19 mouse cellular contexts compared by ENCODE assay signal in the genomic region with DNA sequence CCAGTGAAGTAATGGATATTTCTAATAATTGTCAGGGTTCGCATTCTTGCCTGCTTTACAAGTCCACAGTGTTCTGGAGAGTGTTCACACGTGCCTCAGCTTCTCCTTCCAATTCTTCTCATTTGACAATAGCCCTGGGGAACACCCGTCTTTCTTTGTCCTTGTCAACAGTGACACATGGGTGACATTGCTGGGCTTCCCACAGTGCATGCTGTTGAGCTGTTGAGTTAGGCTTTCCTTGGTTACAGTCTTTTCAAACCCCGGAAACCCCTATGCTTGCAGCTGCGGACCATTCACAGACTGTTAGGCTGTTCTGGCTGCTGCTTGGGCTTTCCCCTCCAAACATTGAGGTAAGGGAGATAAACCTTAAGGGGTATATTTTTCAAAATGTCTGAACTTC.
DNase-seq lines count a peak whose midpoint lies in the region; ATAC-seq and TF ChIP-seq lines count a peak whose summit lies in the region.
"Had no signal": no experiment of that assay in that cellular context is flagged by ENCODE, and none has a peak within 500 bp of the region (broad histone marks: within the 10 kb centered on the region; RNA-seq: fewer than 3 reads in every experiment).

No protein-coding gene starts in this region.

- no peak for DNase-seq in heart, adult 8-10 months (ENCODE audit: low spot score)
- no peak for DNase-seq in heart, embryonic 10.5 days (ENCODE audit: low spot score)
- DNase-seq in lung, postnatal 10 days = no peak
- DNase-seq: B cell, adult 2 months; gastrocnemius, postnatal 10 days; gastrocnemius, postnatal 36 days; heart, adult 2 months had no signal

- ATAC-seq in heart, embryonic 13.5 days (ENCODE audit: extremely low read depth, insufficient number of reproducible peaks, low FRiP score, low TSS enrichment) = no peak
- ATAC-seq in heart, embryonic 16.5 days (replicated peaks; ENCODE audit: extremely low read depth, insufficient read depth, low FRiP score) = 0 out of 2 replicates have a peak, but pooled peaks have one; percentile 19
- ATAC-seq: CD4-positive, CD25-positive, alpha-beta regulatory T cell, adult 4 months; forebrain, embryonic 13.5 days; forebrain, embryonic 16.5 days; hindbrain, postnatal 0 days; inflammation-experienced regulatory T-cells, adult 6 months; intestine, postnatal 0 days had no signal

- no peaks in the 10 kb centered on the region for H3K79me3 ChIP-seq in C2C12 (ENCODE audit: low read depth)

- H3K36me3 ChIP-seq in heart, embryonic 13.5 days = no peaks in the 10 kb centered on the region
- H3K36me3 ChIP-seq in heart, embryonic 16.5 days (ENCODE audit: control insufficient read depth, insufficient read depth) = no peaks in the 10 kb centered on the region
- H3K36me3 ChIP-seq in heart, embryonic 10.5 days = no peaks in the 10 kb centered on the region
- H3K36me3 ChIP-seq in C2C12 (ENCODE audit: control insufficient read depth, insufficient read depth) = no peaks in the 10 kb centered on the region
- H3K36me3 ChIP-seq in myocyte (ENCODE audit: control insufficient read depth, insufficient read depth) = no peaks in the 10 kb centered on the region
- H3K36me3 ChIP-seq: forebrain, embryonic 10.5 days had no signal

- H3K9me3 ChIP-seq in heart, embryonic 13.5 days = no peaks in the 10 kb centered on the region
- no peaks in the 10 kb centered on the region for H3K9me3 ChIP-seq in heart, embryonic 16.5 days (replicated peaks; ENCODE audit: control insufficient read depth, low read length)
- no peaks in the 10 kb centered on the region for H3K9me3 ChIP-seq in heart, embryonic 10.5 days
- H3K9me3 ChIP-seq: forebrain, embryonic 10.5 days; forebrain, embryonic 13.5 days had no signal

- no peaks in the 10 kb centered on the region for H3K79me2 ChIP-seq in C2C12 (ENCODE audit: control insufficient read depth, insufficient read depth)
- H3K79me2 ChIP-seq in myocyte (ENCODE audit: control insufficient read depth, insufficient read depth) = no peaks in the 10 kb centered on the region

- no peak for TF ChIP-seq POLR2A in myocyte (IDR thresholded peaks at IDR 0.05; ENCODE audit: insufficient read length, low read depth)

- H3K9ac ChIP-seq in heart, embryonic 13.5 days = no peak overlapping the region
- H3K9ac ChIP-seq in heart, embryonic 16.5 days (ENCODE audit: low read length) = no peak overlapping the region
- H3K9ac ChIP-seq: forebrain, embryonic 13.5 days; hindbrain, embryonic 14.5 days had no signal

- TF ChIP-seq CTCF in C2C12 (IDR thresholded peaks at IDR 0.05; ENCODE audit: control insufficient read depth, insufficient read depth, insufficient read length) = no peak

- H3K27ac ChIP-seq in heart, embryonic 13.5 days (replicated peaks) = peak overlapping the region; percentile 68
- peak overlapping the region; percentile 90 for H3K27ac ChIP-seq in heart, embryonic 16.5 days (ENCODE audit: low read length)
- no peak overlapping the region for H3K27ac ChIP-seq in heart, embryonic 10.5 days
- H3K27ac ChIP-seq: forebrain, embryonic 10.5 days; forebrain, embryonic 13.5 days; heart, adult 2 months; hindbrain, embryonic 14.5 days; hindbrain, postnatal 0 days had no signal

- H3ac ChIP-seq in C2C12 (ENCODE audit: control insufficient read depth, insufficient read length, low read depth) (no peak overlapping the region), myocyte (ENCODE audit: control insufficient read depth, insufficient read length) (no peak overlapping the region)

- no peak overlapping the region for H3K4me3 ChIP-seq in heart, embryonic 13.5 days
- no peak overlapping the region for H3K4me3 ChIP-seq in heart, embryonic 16.5 days (ENCODE audit: low read length)
- no peak overlapping the region for H3K4me3 ChIP-seq in heart, embryonic 10.5 days
- no peak overlapping the region for H3K4me3 ChIP-seq in C2C12 (ENCODE audit: insufficient read depth, poor library complexity, severe bottlenecking)
- no peak overlapping the region for H3K4me3 ChIP-seq in myocyte
- H3K4me3 ChIP-seq: forebrain, embryonic 10.5 days; forebrain, embryonic 13.5 days; heart, adult 2 months had no signal

- WGBS in heart, embryonic 13.5 days = 59% methylated on average over 5 of the region's 5 CpGs
- 65% methylated on average over 5 of the region's 5 CpGs for WGBS in heart, embryonic 16.5 days
- WGBS in heart, embryonic 10.5 days = 66% methylated on average over 5 of the region's 5 CpGs

- peaks cover 29% of the 10 kb centered on the region for H3K4me1 ChIP-seq in heart, embryonic 13.5 days
- H3K4me1 ChIP-seq in heart, embryonic 16.5 days (ENCODE audit: control insufficient read depth, insufficient read depth, low read length) = peaks cover 16% of the 10 kb centered on the region
- peaks cover 21% of the 10 kb centered on the region for H3K4me1 ChIP-seq in heart, embryonic 10.5 days
- H3K4me1 ChIP-seq: forebrain, embryonic 13.5 days had no signal

- no peaks in the 10 kb centered on the region for H3K27me3 ChIP-seq in heart, embryonic 13.5 days (replicated peaks)
- no peaks in the 10 kb centered on the region for H3K27me3 ChIP-seq in heart, embryonic 16.5 days (ENCODE audit: control insufficient read depth, insufficient read depth, low read length)
- H3K27me3 ChIP-seq in heart, embryonic 10.5 days (ENCODE audit: insufficient read depth, poor library complexity, severe bottlenecking) = no peaks in the 10 kb centered on the region
- H3K27me3 ChIP-seq in C2C12 (ENCODE audit: control insufficient read depth, insufficient read depth, insufficient read length) (no peaks in the 10 kb centered on the region), myocyte (ENCODE audit: control insufficient read depth, insufficient read depth, insufficient read length) (no peaks in the 10 kb centered on the region)
- H3K27me3 ChIP-seq: forebrain, embryonic 13.5 days had no signal

- H3K4me2 ChIP-seq in heart, embryonic 13.5 days = no peak overlapping the region
- H3K4me2 ChIP-seq in heart, embryonic 16.5 days (ENCODE audit: low read depth, low read length) = no peak overlapping the region
- no peak overlapping the region for H3K4me2 ChIP-seq in myocyte (ENCODE audit: low read depth)
- H3K4me2 ChIP-seq: forebrain, embryonic 13.5 days; hindbrain, embryonic 14.5 days had no signal

TF ChIP-seq in C2C12, 6 proteins besides CTCF, POLR2A, EP300 and RAD21:
- peak; percentile 56 for TF ChIP-seq MYOD1 (IDR thresholded peaks at IDR 0.05; ENCODE audit: control insufficient read depth, insufficient read length, low read depth)
- TF ChIP-seq FOSL1 (IDR thresholded peaks at IDR 0.05; ENCODE audit: insufficient read depth, low read length, poor library complexity, severe bottlenecking) = no peak
- TF ChIP-seq MAX (IDR thresholded peaks at IDR 0.05) = no peak
- TF ChIP-seq USF1 (IDR thresholded peaks at IDR 0.05; ENCODE audit: low read depth) = no peak

TF ChIP-seq in myocyte, 11 proteins besides CTCF, POLR2A, EP300 and RAD21:
- TF ChIP-seq POLR2AphosphoS2 (IDR thresholded peaks at IDR 0.05; ENCODE audit: insufficient read length, low read depth) = no peak
- peak in 2 of 3 experiments; percentile 15 to 60 for TF ChIP-seq MYOD1 (IDR thresholded peaks at IDR 0.05; ENCODE audit: control insufficient read depth in 1 of 3, insufficient read length in 2 of 3, low read depth in 2 of 3)
